Mouse (Mus musculus): ENCODE results near the gene Pglyrp1. TPM values are rescaled to one million over a fixed set of nuclear protein-coding genes. Genes with fewer than 3 reads are reported as not detected.

Gene Pglyrp1
- polyA plus RNA-seq, 1 experiment = 93.4 TPM

- Histone ChIP-seq H3K4me3 (ENCODE audit: extremely low read depth, insufficient read depth, insufficient read length) (peak overlapping the region; percentile 24; the same call in 1 of the 2 replicates), H3K4me1 (ENCODE audit: control insufficient read depth, insufficient read depth, insufficient read length) (peaks cover 2% of the 10 kb centered on the region; the same call in 1 of the 2 replicates), H3K27me3 (ENCODE audit: control insufficient read depth, insufficient read depth, low read length) (peaks cover 17% of the 10 kb centered on the region), H3K27ac (ENCODE audit: insufficient read depth, low read length) (no peak overlapping the region), H3K36me3 (ENCODE audit: control insufficient read depth, insufficient read depth, low read length) (no peaks in the 10 kb centered on the region)
- 8% methylated on average over 38 of the region's 42 CpGs for WGBS
- no peak for TF ChIP-seq POLR2A (IDR thresholded peaks at IDR 0.05; ENCODE audit: low read depth, low read length)
- no peak for TF ChIP-seq CTCF (IDR thresholded peaks at IDR 0.05; ENCODE audit: extremely low read depth, insufficient read depth, insufficient read length, insufficient replicate concordance)
- no peak for DNase-seq (ENCODE audit: low read depth in 1 of 2, low spot score in 2 of 2)
Observed at GRCm38 (mm10) chr7:18926041-18926790, 55.1 kb downstream of the Pglyrp1 start.

GRCm38 (mm10) chr7:18926911-18927310 lies 55.8 kb downstream of the Pglyrp1 start:
- peaks cover 17% of the 10 kb centered on the region for H3K27me3 ChIP-seq (ENCODE audit: control insufficient read depth, insufficient read depth, low read length)
- no peaks in the 10 kb centered on the region for H3K36me3 ChIP-seq (ENCODE audit: control insufficient read depth, insufficient read depth, low read length)
- H3K4me3 ChIP-seq (ENCODE audit: extremely low read depth, insufficient read depth, insufficient read length) = no peak overlapping the region
- H3K4me1 ChIP-seq (ENCODE audit: control insufficient read depth, insufficient read depth, insufficient read length) = peaks cover 2% of the 10 kb centered on the region; the same call in 1 of the 2 replicates
- WGBS = 50% methylated on average over 6 of the region's 6 CpGs
- no peak for DNase-seq (ENCODE audit: low read depth in 1 of 2, low spot score in 2 of 2)
- TF ChIP-seq CTCF (IDR thresholded peaks at IDR 0.05; ENCODE audit: extremely low read depth, insufficient read depth, insufficient read length, insufficient replicate concordance) (no peak), POLR2A (IDR thresholded peaks at IDR 0.05; ENCODE audit: low read depth, low read length) (no peak)
- H3K27ac ChIP-seq (ENCODE audit: insufficient read depth, low read length) = no peak overlapping the region

GRCm38 (mm10) chr7:18927759-18928158 lies 56.6 kb downstream of the Pglyrp1 start:
- H3K4me1 ChIP-seq (ENCODE audit: control insufficient read depth, insufficient read depth, insufficient read length) = peaks cover 2% of the 10 kb centered on the region; the same call in 1 of the 2 replicates
- DNase-seq (ENCODE audit: low read depth in 1 of 2, low spot score in 2 of 2) = no peak
- 5% methylated on average over 3 of the region's 3 CpGs for WGBS
- H3K27me3 ChIP-seq (ENCODE audit: control insufficient read depth, insufficient read depth, low read length) = peaks cover 17% of the 10 kb centered on the region
- H3K4me3 ChIP-seq (ENCODE audit: extremely low read depth, insufficient read depth, insufficient read length) = no peak overlapping the region
- H3K27ac ChIP-seq (ENCODE audit: insufficient read depth, low read length) = peak overlapping the region; percentile 27; the same call in 1 of the 2 replicates
- TF ChIP-seq CTCF (IDR thresholded peaks at IDR 0.05; ENCODE audit: extremely low read depth, insufficient read depth, insufficient read length, insufficient replicate concordance) (no peak), POLR2A (IDR thresholded peaks at IDR 0.05; ENCODE audit: low read depth, low read length) (no peak)
- H3K36me3 ChIP-seq (ENCODE audit: control insufficient read depth, insufficient read depth, low read length) = no peaks in the 10 kb centered on the region

Other genes with a start within 250 kb of the Pglyrp1 start
- not detected in 2 replicates for gene Psg21, start 214.6 kb upstream of the Pglyrp1 start, polyA plus RNA-seq (2012; rRNA removed)
- not detected in 2 replicates for gene Psg20, start 185.1 kb upstream of the Pglyrp1 start, polyA plus RNA-seq (2012; rRNA removed)
- gene Psg22, start 153.2 kb upstream of the Pglyrp1 start, polyA plus RNA-seq (2012; rRNA removed) = not detected in 2 replicates
- gene Psg19, start 72.8 kb upstream of the Pglyrp1 start, polyA plus RNA-seq (2012; rRNA removed) = not detected in 2 replicates
- gene Psg17, start 49.7 kb upstream of the Pglyrp1 start, polyA plus RNA-seq (2012; rRNA removed) = 0.05 TPM in 1 of 2 replicates, not detected in the other
- 2.4 and 2.9 TPM in 2 replicates for gene Mill2, start 31.4 kb upstream of the Pglyrp1 start, polyA plus RNA-seq (2012; rRNA removed)
- gene Ccdc61, start 39.1 kb downstream of the Pglyrp1 start, polyA plus RNA-seq (2012; rRNA removed) = 13.0 and 25.5 TPM in 2 replicates
- 0.68 and 0.90 TPM in 2 replicates for gene Nova2, start 54.6 kb downstream of the Pglyrp1 start, polyA plus RNA-seq (2012; rRNA removed)
- not detected in 2 replicates for gene Nanos2, start 116.1 kb downstream of the Pglyrp1 start, polyA plus RNA-seq (2012; rRNA removed)
- gene Mypop, start 119.9 kb downstream of the Pglyrp1 start, polyA plus RNA-seq (2012; rRNA removed) = 2.5 and 4.0 TPM in 2 replicates
- gene Irf2bp1, start 132.7 kb downstream of the Pglyrp1 start, polyA plus RNA-seq (2012; rRNA removed) = 23.8 and 32.9 TPM in 2 replicates
- gene Foxa3, start 152.2 kb downstream of the Pglyrp1 start, polyA plus RNA-seq (2012; rRNA removed) = 0.38 and 0.49 TPM in 2 replicates
- gene Sympk, start 153.0 kb downstream of the Pglyrp1 start, polyA plus RNA-seq (2012; rRNA removed) = 67.2 and 88.3 TPM in 2 replicates
- gene Rsph6a, start 183.4 kb downstream of the Pglyrp1 start, polyA plus RNA-seq (2012; rRNA removed) = 0.06 TPM in 1 of 2 replicates, not detected in the other
- gene Dmwd, start 204.9 kb downstream of the Pglyrp1 start, polyA plus RNA-seq (2012; rRNA removed) = 26.6 and 31.9 TPM in 2 replicates
- 175 and 182 TPM in 2 replicates for gene Dmpk, start 212.5 kb downstream of the Pglyrp1 start, polyA plus RNA-seq (2012; rRNA removed)
- gene Six5, start 223.3 kb downstream of the Pglyrp1 start, polyA plus RNA-seq (2012; rRNA removed) = 9.1 and 9.8 TPM in 2 replicates
- gene Gm4969, start 247.0 kb downstream of the Pglyrp1 start, polyA plus RNA-seq (2012; rRNA removed) = 0.02 TPM in 1 of 2 replicates, not detected in the other
- gene Fbxo46, start 248.5 kb downstream of the Pglyrp1 start, polyA plus RNA-seq (2012; rRNA removed) = 15.4 and 16.5 TPM in 2 replicates